13 mouse cellular contexts compared by ENCODE assay signal in the genomic region with DNA sequence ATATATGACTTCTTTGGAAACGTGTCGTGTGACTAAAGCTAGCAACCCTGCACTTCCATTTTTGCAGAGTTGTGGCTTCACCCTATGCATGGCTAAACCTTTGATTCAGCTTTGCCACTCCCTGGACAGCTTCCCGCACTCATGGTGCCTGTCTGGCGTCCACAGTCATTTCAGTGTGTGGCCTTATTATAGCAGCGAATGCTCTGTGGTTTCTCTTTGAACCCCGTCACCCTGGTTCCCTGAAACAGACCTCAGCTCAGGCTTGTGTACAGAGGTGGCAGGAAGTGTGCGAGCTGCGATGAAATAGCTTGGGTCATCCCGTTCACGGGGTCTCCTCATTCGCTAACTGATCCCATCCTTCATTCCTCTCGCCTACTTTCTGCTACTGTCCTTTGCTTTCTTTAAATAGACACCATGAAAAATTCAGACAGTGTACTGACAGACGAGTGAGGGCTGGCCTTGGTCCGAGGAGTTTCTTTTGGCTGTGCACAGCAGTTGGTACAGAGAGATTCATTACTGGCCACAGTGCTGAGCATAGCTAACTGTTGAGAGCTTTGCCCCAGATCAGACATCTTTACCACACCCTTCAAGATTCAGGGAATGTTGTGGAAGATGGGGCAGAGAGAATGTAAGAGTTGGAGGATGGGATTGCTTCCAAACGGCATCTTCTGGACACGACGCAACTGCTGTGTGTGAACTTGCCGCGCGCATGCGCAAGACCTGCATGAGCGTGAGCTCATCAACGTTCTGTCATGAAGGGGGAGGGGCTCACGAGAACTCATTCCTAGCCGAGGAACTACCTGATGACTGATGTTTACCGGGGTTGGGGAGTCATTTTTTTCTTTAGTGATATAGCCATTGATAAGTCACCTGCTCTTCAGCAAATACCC.
A peak's percentile ranks its signal among the peaks of the same experiment; 100 is the strongest.
DNase-seq lines count a peak whose midpoint lies in the region; ATAC-seq and TF ChIP-seq lines count a peak whose summit lies in the region.
"Had no signal": no experiment of that assay in that cellular context is flagged by ENCODE, and none has a peak within 500 bp of the region (broad histone marks: within the 10 kb centered on the region; RNA-seq: fewer than 3 reads in every experiment).

No protein-coding gene starts in this region.

- no peak overlapping the region for H3K9ac ChIP-seq in liver, embryonic 14.5 days (replicated peaks)
- H3K9ac ChIP-seq in forebrain, embryonic 16.5 days (replicated peaks; ENCODE audit: low read depth, low read length) = no peak overlapping the region

- H3K9me3 ChIP-seq in liver, embryonic 14.5 days (ENCODE audit: control insufficient read depth, low read length) = no peaks in the 10 kb centered on the region
- no peaks in the 10 kb centered on the region for H3K9me3 ChIP-seq in forebrain, embryonic 16.5 days (ENCODE audit: control insufficient read depth, low read length)

- no peaks in the 10 kb centered on the region for H3K27me3 ChIP-seq in liver, embryonic 14.5 days (ENCODE audit: control insufficient read depth, insufficient read depth, low read length)
- H3K27me3 ChIP-seq in forebrain, embryonic 16.5 days (replicated peaks; ENCODE audit: control insufficient read depth, insufficient read depth, low read length) = no peaks in the 10 kb centered on the region

- DNase-seq in adrenal gland, adult 2 months = peak; percentile 42
- no peak for DNase-seq in adrenal gland, adult 8-10 months
- peak; percentile 25 for DNase-seq in lung, postnatal 10 days
- no peak for DNase-seq in lung, postnatal 14 days
- DNase-seq in liver, embryonic 14.5 days (ENCODE audit: low read depth in 3 of 3, low spot score in 3 of 3) = no peak
- DNase-seq in thymus, postnatal 10 days (ENCODE audit: low spot score in 2 of 2) = peak; percentile 14 to 35
- no peak for DNase-seq in retina, embryonic 14.5 days (ENCODE audit: low spot score)
- DNase-seq: cerebellum, adult 9-10 months; heart, adult 2 months; lung, adult 2 months had no signal

- 38% methylated on average over 26 of the region's 26 CpGs for WGBS in liver, embryonic 14.5 days (ENCODE audit: insufficient replicate concordance)
- WGBS in forebrain, embryonic 16.5 days = 86% methylated on average over 26 of the region's 26 CpGs

- H3K27ac ChIP-seq in liver, embryonic 14.5 days = no peak overlapping the region
- no peak overlapping the region for H3K27ac ChIP-seq in forebrain, embryonic 16.5 days (ENCODE audit: low read length)
- H3K27ac ChIP-seq: heart, adult 2 months had no signal

- no peak for TF ChIP-seq EP300 in liver, embryonic 14.5 days (IDR thresholded peaks at IDR 0.05; ENCODE audit: low read depth)

- no peaks in the 10 kb centered on the region; a peak in 1 of 4 replicates for H3K4me1 ChIP-seq in liver, embryonic 14.5 days (replicated peaks; ENCODE audit: control insufficient read depth in 2 of 2, insufficient read depth in 2 of 2, low read length in 1 of 2)
- peaks cover 16% of the 10 kb centered on the region for H3K4me1 ChIP-seq in forebrain, embryonic 16.5 days (replicated peaks; ENCODE audit: control insufficient read depth, insufficient read depth, low read length)

- H3K4me2 ChIP-seq in liver, embryonic 14.5 days (ENCODE audit: low read depth) = no peak overlapping the region
- H3K4me2 ChIP-seq in forebrain, embryonic 16.5 days (ENCODE audit: low read length) = no peak overlapping the region

- TF ChIP-seq CTCF in liver, embryonic 14.5 days (IDR thresholded peaks at IDR 0.05; ENCODE audit: low read depth) = no peak

- H3K36me3 ChIP-seq in liver, embryonic 14.5 days (replicated peaks; ENCODE audit: control insufficient read depth, insufficient read depth, low read depth) = no peaks in the 10 kb centered on the region
- no peaks in the 10 kb centered on the region for H3K36me3 ChIP-seq in forebrain, embryonic 16.5 days (ENCODE audit: control insufficient read depth, insufficient read depth)

- H3K4me3 ChIP-seq in liver, embryonic 14.5 days (ENCODE audit: insufficient read depth in 1 of 2, low read depth in 2 of 2, low read length in 2 of 2) = no peak overlapping the region
- H3K4me3 ChIP-seq in forebrain, embryonic 16.5 days (replicated peaks; ENCODE audit: low read length) = no peak overlapping the region
- H3K4me3 ChIP-seq: heart, adult 2 months; myocyte had no signal

- 0 out of 2 replicates have a peak, but pooled peaks have one; percentile 41 for ATAC-seq in liver, embryonic 14.5 days (ENCODE audit: insufficient read depth)
- ATAC-seq in forebrain, embryonic 16.5 days = no peak
- ATAC-seq: intestine, embryonic 16.5 days had no signal

Comparison
In these comparisons a context has a peak if more than half of its experiments do, and no peak if none do; other contexts are left out.
1. DNase-seq: peak in adrenal gland, adult 2 months (single experiment), lung, postnatal 10 days (single experiment) and thymus, postnatal 10 days (2 of 2); none in adrenal gland, adult 8-10 months (single experiment), lung, postnatal 14 days (single experiment), liver, embryonic 14.5 days (0 of 3) and retina, embryonic 14.5 days (single experiment).